Mouse (Mus musculus): ENCODE data around the gene Cirbp.
"Not testable (repeated sequence)": the region's sequence is repeated elsewhere in the genome, so short reads cannot be mapped to it uniquely, and the experiment has no call there.

The Cirbp gene

DNA sequence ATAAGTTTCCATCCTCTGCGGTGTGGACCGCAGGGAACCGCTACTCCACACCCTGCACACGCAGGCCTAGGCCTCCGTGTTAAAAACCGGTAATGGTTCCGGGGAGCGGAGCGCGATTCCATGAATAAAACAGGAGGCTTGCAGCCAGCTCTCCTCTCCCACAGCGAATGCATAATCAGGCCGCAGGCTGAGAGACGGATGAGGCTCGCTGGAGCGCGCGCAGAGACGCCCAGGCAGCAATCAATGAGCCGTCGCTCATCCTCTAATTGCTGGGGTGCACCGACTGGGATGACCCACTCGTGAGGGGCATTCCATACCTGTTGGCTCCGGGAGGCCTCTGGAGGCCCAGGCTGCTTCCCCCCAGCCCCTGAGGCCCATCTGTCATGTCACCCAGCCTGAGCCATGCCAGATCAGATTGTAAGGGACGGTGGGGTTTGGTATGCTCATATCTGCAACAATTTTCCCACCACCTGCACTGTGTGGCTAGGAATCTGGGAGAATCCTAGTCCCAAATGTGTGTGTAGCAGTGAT, 43.1 kb downstream of the Cirbp start:
- ATAC-seq (ENCODE audit: low TSS enrichment): peak; percentile 91

DNA sequence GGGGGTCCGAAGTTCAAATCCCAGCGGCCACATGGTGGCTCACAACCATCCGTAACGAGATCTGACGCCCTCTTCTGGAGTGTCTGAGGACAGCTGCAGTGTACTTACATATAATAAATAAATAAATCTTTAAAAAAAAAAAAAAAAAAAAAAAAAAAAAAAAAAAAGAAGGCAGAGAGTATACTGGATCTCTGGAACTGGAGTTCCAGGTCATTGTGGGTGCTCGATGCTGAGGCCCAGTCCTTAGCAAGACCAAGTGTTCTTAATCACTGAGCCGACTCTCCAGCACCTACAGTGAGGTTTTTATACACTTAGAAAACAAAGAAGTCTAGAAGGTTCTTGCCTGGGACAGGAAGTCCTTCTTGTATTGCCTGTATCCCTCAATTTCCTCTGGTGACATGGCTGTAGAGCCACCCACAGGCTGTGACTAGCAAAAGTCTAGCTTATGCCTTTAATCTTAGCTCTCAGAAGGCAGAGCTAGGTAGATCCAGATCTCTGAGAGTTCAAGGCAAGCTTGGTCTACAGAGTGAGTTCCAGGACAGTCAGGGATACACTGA, 45.8 kb downstream of the Cirbp start:
- ATAC-seq (ENCODE audit: low TSS enrichment): not testable (repeated sequence)

- ATAC-seq (ENCODE audit: low TSS enrichment): no peak
These were observed 49.4 kb downstream of the Cirbp start for GRCm38 (mm10) chr10:80215048-80215772.

DNA sequence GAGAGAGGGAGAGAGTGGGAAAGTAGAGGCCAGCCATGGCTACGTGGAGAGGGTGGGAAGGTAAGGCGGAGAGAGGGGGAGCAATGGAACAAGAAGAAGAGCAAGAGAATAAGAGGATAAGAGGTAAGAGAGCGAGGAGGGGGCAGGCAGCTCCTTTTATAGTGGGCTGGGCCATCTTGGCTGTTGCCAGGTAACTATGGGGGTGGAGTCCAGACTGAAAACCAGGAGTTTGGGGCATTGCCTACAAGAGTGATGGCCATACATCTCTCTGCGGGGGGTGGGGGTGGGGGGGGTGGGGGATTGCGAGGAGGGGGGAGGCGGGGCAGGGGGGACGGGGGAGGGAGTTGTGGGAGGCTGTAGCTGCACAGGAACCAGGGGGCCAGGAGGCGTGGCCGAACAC, 54.9 kb downstream of the Cirbp start:
- ATAC-seq (ENCODE audit: low TSS enrichment): no peak
